Mouse (Mus musculus) regulatory T cell (primary cell): Measurements from ENCODE around the gene Gm20388.

Experiments
- in situ Hi-C: fragments of 300-600 bp; cut with MboI, MseI; formaldehyde crosslinking; loops from one replicate; pipeline ENCODE4 v1.15.1; 2025; ENCODE audit warnings: high pct_unique_total_duplicates

Gm20388 gene

GRCm38 (mm10) chr8:121727164-121727563 is 1816.5 kb downstream of the Gm20388 start:
- in situ Hi-C loops: no loop called here

- in situ Hi-C loops: no loop called here
These were observed 1818.7 kb downstream of the Gm20388 start, which contains the start of gene Jph3 for GRCm38 (mm10) chr8:121729323-121729722. TSS of gene Jph3 (plus strand) at chr8:121729623.

DNA sequence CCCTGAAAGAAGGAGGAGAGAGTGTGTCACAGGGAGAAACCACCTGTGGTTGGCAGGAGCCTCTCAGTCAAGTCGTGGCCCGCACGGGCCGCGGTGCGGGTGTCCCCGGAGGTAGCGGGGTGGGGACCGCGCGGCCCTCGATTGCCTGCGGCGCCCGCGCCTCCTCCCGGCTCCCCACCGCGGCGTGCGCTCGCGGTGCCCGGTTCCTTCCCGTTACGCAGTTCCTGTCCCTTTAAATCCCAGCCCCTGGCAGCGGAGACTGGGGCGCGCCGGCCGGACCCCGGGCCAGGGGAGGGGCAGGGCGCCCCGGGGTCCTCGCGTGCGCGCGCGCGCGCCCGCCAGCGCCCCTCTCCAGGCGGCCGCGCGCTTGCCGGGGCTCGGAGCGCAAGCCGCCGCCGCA is 1819.1 kb downstream of the Gm20388 start:
- in situ Hi-C loops: no loop called here

- in situ Hi-C loops: no loop called here
These were observed 1819.5 kb downstream of the Gm20388 start for GRCm38 (mm10) chr8:121730170-121730569.

DNA sequence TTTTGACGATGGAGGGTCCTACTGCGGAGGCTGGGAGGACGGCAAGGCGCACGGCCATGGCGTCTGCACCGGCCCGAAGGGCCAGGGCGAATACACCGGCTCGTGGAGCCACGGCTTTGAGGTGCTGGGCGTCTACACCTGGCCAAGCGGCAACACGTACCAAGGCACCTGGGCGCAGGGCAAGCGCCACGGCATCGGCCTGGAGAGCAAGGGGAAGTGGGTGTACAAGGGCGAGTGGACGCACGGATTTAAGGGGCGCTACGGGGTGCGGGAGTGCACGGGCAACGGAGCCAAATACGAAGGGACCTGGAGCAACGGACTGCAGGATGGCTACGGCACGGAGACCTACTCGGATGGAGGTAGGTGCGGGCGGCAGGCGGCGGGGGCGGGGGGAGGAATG is 1820.0 kb downstream of the Gm20388 start:
- in situ Hi-C loops: no loop called here

DNA sequence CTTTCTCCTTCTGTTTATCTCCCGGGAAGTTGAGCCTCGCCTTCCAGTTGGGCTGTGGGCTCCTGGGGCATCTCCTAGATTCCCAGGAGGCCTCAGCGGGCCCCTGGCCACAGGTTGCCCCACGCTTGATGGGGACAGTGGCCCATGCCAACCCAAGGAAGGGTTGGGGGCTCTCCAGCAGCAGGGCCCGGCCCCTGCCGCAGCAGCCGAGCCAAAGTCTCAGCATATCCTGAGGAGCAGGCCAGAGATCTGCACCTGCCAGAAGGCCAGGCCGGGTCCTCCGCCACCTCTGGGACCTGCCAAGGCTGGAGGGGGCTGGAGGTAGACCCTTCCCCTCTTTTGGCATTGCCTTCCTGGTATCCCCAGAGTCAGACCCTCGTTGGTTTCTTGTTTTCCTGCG is 1820.4 kb downstream of the Gm20388 start:
- in situ Hi-C loops: no loop called here

GRCm38 (mm10) chr8:121731471-121732333 is 1821.1 kb downstream of the Gm20388 start:
- in situ Hi-C loops: no loop called here

- in situ Hi-C loops: no loop called here
These were observed 1821.7 kb downstream of the Gm20388 start for GRCm38 (mm10) chr8:121732334-121732665.

DNA sequence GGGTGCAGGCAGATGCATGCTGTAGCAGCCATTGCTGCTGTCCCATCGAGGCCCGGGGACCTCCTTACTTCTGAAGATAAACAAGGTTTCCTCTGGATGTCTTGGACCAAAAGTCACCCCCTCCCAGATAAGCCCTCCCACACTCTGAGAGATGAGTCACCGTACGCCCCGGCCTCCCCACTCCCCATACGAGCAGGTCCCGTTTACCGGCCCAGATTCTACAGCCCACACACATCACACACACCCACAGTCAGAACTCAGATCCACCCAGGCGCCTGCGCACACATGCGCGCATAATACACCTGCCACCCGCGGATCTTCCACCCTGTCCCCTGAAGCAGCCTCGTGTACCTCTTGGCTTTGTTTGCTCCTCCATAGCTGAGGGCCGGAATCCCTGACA is 1823.6 kb downstream of the Gm20388 start:
- in situ Hi-C loops: no loop called here

DNA sequence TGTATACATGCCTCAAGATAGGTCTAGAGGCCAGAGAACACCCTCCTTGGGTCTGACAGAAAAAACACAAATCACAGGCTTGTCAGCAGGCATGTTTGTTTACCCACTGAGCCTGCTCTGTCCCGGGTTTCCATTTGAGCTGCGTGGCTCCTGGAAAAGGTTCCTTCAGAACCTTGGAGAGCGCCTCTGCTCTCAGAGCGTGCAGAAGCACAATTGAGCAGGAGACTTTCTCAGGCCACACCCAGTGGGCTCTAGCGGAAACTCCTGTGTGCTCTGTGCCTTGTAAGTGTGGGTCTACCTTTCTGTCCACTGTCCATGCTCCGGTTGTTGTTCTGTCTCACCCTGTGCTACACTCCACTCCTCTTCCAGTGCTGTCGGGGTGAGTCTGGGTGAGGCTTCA is 1825.6 kb downstream of the Gm20388 start:
- in situ Hi-C loops: no loop called here

DNA sequence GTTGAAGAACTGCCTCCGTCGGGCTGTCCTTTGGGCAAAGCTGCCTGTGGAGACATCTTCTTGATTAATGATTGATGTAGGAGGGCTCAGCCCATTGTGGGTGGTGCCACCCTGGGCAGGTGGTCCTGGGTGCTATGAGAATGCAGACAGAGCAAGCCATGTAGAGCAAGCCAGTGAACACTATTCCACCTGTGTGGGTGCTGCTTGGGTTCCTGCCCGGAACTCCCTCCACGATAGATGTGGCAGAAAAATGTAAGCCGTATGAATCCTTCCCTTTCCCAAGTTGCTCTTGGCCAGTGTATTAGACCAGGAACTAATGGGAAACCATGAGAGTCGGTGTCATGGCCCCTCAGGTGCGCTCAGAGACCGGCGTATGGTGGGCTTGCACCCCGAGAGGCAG is 1830.1 kb downstream of the Gm20388 start:
- in situ Hi-C loops: no loop called here

DNA sequence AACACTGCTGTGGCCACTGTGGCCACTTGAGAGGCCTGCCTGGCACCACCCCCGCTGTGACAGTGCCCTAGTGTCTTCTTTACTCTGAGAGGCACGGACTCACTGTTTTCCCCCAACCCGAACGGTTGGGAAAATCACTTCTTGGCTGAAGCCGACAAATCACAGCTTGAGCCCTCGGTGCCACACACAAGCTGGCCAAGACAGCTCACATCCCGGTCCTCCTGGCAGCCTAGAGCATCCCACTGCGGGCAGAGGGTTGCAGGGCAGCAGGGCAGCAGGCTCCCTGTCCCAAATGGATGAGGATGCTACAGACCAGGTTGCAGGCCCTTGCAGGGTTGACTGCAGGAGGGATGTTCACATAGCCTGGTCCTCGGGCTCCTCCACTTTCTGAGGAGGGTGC is 1838.9 kb downstream of the Gm20388 start:
- in situ Hi-C loops: no loop called here

GRCm38 (mm10) chr8:121750512-121750911 is 1839.9 kb downstream of the Gm20388 start:
- in situ Hi-C loops: no loop called here

- in situ Hi-C loops: no loop called here
These were observed 1840.8 kb downstream of the Gm20388 start for GRCm38 (mm10) chr8:121751407-121751806.

DNA sequence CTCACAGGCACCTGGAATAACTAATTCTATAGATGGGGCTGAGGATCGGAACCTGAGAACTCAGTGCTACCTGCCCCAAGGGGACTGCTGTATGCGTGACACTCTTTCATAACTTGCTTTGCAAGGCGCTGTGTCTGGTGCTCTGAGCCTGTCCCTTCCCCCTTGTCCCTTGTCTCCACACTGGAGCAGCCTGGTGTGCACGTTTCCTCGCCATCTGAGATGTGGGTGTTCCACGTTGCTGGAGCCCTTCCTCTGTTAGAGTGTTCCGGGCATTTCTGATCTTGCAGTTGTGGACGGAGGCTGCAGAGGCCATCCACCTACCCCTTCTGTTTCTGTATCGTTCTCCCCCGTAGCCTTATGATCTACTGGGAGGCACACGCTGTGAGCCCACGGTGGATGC is 1847.8 kb downstream of the Gm20388 start:
- in situ Hi-C loops: no loop called here

DNA sequence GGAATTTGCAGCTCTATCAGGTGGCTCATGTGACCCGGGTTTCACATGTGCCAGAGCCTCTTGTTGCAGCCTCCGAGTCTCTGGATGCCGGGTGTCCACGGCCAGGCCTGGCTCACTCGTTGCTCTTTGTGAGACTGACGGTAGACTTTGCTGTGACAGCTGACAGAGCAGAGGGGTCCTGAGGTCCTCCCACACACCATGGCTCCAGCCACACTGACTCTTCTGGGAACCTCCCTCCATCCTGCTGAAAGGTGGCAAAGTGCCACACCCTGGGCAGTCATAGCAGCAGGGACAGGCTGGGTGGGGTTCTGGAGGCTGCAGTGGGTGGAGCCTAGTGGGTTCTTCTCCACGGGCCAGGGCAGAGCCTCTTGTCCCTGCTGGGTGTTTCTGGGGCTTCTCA is 1849.8 kb downstream of the Gm20388 start:
- in situ Hi-C loops: no loop called here

DNA sequence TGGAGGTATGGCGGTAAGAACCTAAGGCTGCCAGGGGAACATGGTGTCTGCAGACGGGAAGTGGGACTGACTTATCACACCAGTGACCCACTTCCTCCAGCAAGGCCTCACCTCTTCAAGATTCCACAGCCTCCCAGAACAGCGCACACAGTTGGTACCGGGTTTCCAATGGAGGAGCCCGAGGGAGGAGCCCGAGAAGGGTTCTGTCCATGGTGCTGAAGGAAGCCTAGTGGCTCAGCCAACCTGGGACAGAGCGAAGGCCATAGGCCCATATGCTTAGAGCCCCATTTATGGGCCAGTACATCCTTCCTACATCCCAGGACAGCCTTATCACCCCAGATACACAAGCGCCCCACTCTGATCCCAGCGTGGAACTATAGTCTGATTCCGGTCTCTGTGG is 1850.8 kb downstream of the Gm20388 start:
- in situ Hi-C loops: no loop called here

- in situ Hi-C loops: no loop called here
These were observed 1852.5 kb downstream of the Gm20388 start for GRCm38 (mm10) chr8:121762999-121763699.

DNA sequence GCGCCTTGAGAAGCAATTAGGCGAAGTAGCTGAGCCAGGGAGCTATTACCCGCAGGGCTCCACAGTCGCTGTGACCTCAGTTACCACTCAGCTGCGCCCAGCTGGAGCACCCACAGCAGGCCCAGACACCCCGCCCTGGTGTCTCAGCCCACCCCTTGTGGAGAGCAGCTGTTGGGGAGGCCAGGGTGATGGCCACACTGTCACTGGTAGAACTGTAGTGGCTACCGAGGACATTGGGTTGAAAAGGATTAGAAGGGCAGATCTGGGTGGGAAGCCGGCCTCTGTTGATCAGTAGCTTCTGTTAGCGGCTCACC is 1853.0 kb downstream of the Gm20388 start:
- in situ Hi-C loops: no loop called here

GRCm38 (mm10) chr8:121765594-121766138 is 1855.0 kb downstream of the Gm20388 start:
- in situ Hi-C loops: no loop called here

DNA sequence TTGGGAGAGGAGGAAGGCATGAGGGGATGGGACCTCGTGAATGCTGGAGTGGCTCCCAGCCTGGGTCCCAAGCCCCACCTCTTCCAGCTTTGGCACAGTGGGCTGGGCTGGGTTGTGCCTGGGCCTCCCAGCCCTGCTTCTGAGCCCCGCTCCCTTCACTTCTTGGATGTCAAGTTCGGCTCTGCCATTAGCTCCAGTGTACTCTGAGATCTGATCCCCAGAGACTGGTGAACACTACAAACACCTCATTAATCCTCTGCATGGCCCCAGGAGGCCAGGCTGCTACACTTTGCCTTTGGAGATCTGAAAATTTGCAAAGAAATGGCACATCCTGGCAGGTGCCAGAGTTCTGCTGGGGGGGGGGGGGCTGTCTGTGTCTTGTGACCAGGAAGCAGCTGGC is 1858.5 kb downstream of the Gm20388 start:
- in situ Hi-C loops: no loop called here

DNA sequence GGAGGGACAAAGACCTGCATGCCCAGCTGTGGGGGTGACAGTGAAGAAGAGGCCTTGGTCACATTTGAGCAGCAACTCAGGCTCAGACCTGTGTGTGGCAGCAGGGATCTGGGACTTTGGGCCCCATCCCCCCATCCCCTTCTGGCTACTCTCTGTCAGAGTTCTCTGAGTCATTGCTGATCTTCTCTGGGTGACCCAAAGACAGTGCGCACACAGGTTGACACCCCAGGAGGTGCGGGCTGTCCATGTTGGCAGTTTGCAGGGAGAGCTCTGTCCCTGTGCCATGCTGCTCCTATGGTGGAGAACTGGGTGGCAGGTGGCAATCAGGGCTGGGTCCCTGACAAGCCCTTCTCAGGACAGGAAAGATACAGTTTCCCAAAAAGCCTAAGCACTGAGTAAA is 1859.0 kb downstream of the Gm20388 start:
- in situ Hi-C loops: no loop called here
